Mouse (Mus musculus) forebrain, embryonic 12.5 days (tissue): ENCODE results near the gene Cdh11. TPM values are rescaled to one million over a fixed set of nuclear protein-coding genes. Genes with fewer than 3 reads are reported as not detected.
"Not testable (repeated sequence)": the region's sequence is repeated elsewhere in the genome, so short reads cannot be mapped to it uniquely, and the experiment has no call there.

ENCODE experiments used
- ATAC-seq: fragments of 200-750 bp; cut with Nextera tagmentation; 2 replicates; pipeline ENCODE4 v1.8.0; 2017; ENCODE audit warnings: moderate TSS enrichment; ENCODE audit not compliant: low FRiP score
- H3K27ac ChIP-seq: fragments of 300-500 bp; sonication (generic); 2 replicates; pipeline ENCODE4 v1.5.1; 2016; ENCODE audit warnings: mild to moderate bottlenecking
- H3K27me3 ChIP-seq: fragments of 300-500 bp; sonication (generic); 2 replicates; pipeline ENCODE4 v1.6.1; 2016; ENCODE audit warnings: mild to moderate bottlenecking
- H3K36me3 ChIP-seq: fragments of 300-500 bp; sonication (generic); replicated peaks from 2 replicates; pipeline ENCODE4 v1.6.1; 2016; ENCODE audit warnings: mild to moderate bottlenecking
- H3K4me1 ChIP-seq: fragments of 300-500 bp; sonication (generic); 2 replicates; pipeline ENCODE4 v1.6.1; 2016
- H3K4me2 ChIP-seq: fragments of 300-500 bp; sonication (generic); 2 replicates; pipeline ENCODE4 v1.6.1; 2016; ENCODE audit warnings: mild to moderate bottlenecking, moderate library complexity
- H3K4me3 ChIP-seq: fragments of 300-500 bp; sonication (generic); replicated peaks from 2 replicates; pipeline ENCODE4 v1.5.1; 2016; ENCODE audit warnings: mild to moderate bottlenecking
- H3K9ac ChIP-seq: fragments of 300-500 bp; sonication (generic); 2 replicates; pipeline ENCODE4 v1.6.1; 2016; ENCODE audit warnings: mild to moderate bottlenecking
- H3K9me3 ChIP-seq: fragments of 300-500 bp; sonication (generic); 2 replicates; pipeline ENCODE4 v1.6.1; 2016
- WGBS: fragments of 180-500 bp; shearing (Covaris S2); methylation state at CpG from one replicate; pipeline ENCODE4 v1.1.7; 2016; 5-methylcytosine and 5-hydroxymethylcytosine counted together
- polyA plus RNA-seq: library from polyadenylated mRNA; unstranded; fragments of >200 nt; fragmentation: Nextera tagmentation; extraction: Ambion mirVana; gene quantifications from 2 replicates; pipeline ENCODE4 v1.2.1, GENCODE M21; 2016

Gene Cdh11
- polyA plus RNA-seq, 1 experiment from 2014 or later = 63.9 TPM

DNA sequence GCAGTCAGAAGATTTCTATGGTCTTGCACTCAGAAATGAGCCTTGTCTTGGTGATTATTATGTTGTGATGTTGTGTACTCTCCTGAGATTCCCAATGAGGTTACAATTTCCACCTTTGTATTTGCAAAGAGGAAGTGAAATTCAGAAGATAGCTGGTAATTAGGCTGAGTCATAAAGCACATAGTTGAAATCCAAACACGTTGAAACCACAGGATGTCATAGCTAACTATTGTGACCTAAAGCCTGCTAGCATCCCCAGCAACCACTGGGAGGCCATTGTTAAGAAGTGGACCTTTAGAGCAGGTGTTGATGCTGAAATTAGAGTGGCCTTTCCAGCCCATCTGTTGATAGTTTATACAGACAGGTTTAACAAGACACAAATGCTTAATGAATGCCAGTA, 85.2 kb downstream of the Cdh11 start:
- Histone ChIP-seq H3K4me3 (no peak overlapping the region), H3K9ac (no peak overlapping the region), H3K27ac (no peak overlapping the region), H3K9me3 (no peaks in the 10 kb centered on the region), H3K27me3 (no peaks in the 10 kb centered on the region), H3K4me2 (no peak overlapping the region), H3K36me3 (no peaks in the 10 kb centered on the region), H3K4me1 (peaks cover 12% of the 10 kb centered on the region; the same call in 1 of the 2 replicates)
- 43% methylated on average over 1 of the region's 1 CpGs for WGBS
- ATAC-seq = no peak

- Histone ChIP-seq H3K36me3 (no peaks in the 10 kb centered on the region), H3K9ac (no peak overlapping the region), H3K4me1 (peaks cover 12% of the 10 kb centered on the region; the same call in 1 of the 2 replicates), H3K9me3 (no peaks in the 10 kb centered on the region), H3K4me2 (no peak overlapping the region; the same call in 1 of the 2 replicates), H3K27me3 (no peaks in the 10 kb centered on the region), H3K4me3 (no peak overlapping the region), H3K27ac (peak overlapping the region; percentile 56; the same call in 1 of the 2 replicates)
- WGBS = 8% methylated on average over 11 of the region's 11 CpGs
- ATAC-seq = peak; percentile 88
Observed at GRCm38 (mm10) chr8:102698232-102698837, 87.1 kb downstream of the Cdh11 start.

DNA sequence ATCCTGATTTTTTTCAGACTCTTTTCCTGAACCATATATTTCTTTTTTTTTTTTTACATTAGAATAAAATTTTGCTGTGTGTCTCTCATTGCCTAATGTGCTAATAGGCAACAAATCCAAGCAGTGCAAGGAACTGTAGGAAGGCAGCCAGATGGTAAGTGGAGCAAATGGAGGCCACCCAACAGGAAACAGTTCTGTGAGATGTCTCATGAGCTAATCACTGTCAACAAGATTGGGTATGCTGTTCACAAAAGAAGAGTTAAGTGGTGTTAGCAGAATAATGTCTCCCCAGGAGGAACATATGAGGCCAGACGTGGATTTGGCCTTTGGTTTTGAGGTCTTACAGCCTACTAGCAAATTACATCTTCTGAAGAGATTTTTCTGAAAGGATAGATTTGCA, 92.0 kb downstream of the Cdh11 start:
- Histone ChIP-seq H3K9ac (no peak overlapping the region), H3K4me1 (peaks cover 10% of the 10 kb centered on the region; the same call in 1 of the 2 replicates), H3K9me3 (no peaks in the 10 kb centered on the region), H3K4me3 (no peak overlapping the region), H3K4me2 (no peak overlapping the region), H3K36me3 (no peaks in the 10 kb centered on the region), H3K27ac (no peak overlapping the region), H3K27me3 (no peaks in the 10 kb centered on the region)
- 46% methylated on average over 1 of the region's 1 CpGs for WGBS
- ATAC-seq = no peak

GRCm38 (mm10) chr8:102685491-102685890, 100.0 kb downstream of the Cdh11 start:
- H3K4me2 ChIP-seq, H3K9ac ChIP-seq, H3K9me3 ChIP-seq, H3K27me3 ChIP-seq, H3K4me1 ChIP-seq, H3K4me3 ChIP-seq, ATAC-seq, H3K36me3 ChIP-seq: not testable (repeated sequence)
- whole genome bisulfite sequencing = 70% methylated on average over 7 of the region's 7 CpGs
- H3K27ac ChIP-seq = peak overlapping the region; percentile 26; the same call in 1 of the 2 replicates

- Histone ChIP-seq H3K9ac (no peak overlapping the region), H3K27me3 (no peaks in the 10 kb centered on the region), H3K4me1 (peaks cover 6% of the 10 kb centered on the region; the same call in 1 of the 2 replicates), H3K36me3 (no peaks in the 10 kb centered on the region), H3K4me3 (no peak overlapping the region), H3K4me2 (no peak overlapping the region), H3K9me3 (no peaks in the 10 kb centered on the region), H3K27ac (peak overlapping the region; percentile 26; the same call in 1 of the 2 replicates)
- 66% methylated on average over 11 of the region's 11 CpGs for WGBS
- peak; percentile 51; the same call in 1 of the 2 replicates for ATAC-seq
Observed at GRCm38 (mm10) chr8:102685023-102685422, 100.4 kb downstream of the Cdh11 start.

DNA sequence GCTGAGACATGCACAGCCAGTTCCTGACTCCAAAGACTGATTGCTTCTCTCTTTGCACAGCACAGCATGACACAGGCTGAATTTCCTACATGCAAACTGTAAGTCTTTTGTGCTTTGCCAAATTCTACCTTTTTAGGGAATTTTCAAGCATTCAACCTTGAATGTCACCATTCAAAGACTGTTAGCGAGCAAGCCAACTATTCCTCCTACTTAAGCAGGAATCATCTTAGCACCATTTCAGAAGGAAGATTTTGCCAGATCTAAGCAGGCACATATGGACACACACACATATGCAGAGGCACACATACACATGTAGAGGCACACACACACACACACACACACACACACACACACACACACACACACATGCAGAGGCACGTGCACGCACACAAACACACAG, 108.3 kb downstream of the Cdh11 start:
- no peak overlapping the region for H3K9ac ChIP-seq
- no peak overlapping the region for H3K4me2 ChIP-seq
- H3K36me3 ChIP-seq = peaks cover 11% of the 10 kb centered on the region
- no peak overlapping the region for H3K27ac ChIP-seq
- 89% methylated on average over 3 of the region's 3 CpGs for WGBS
- no peak for ATAC-seq
- no peaks in the 10 kb centered on the region for H3K27me3 ChIP-seq
- no peak overlapping the region for H3K4me3 ChIP-seq
- no peaks in the 10 kb centered on the region for H3K4me1 ChIP-seq
- no peaks in the 10 kb centered on the region for H3K9me3 ChIP-seq

DNA sequence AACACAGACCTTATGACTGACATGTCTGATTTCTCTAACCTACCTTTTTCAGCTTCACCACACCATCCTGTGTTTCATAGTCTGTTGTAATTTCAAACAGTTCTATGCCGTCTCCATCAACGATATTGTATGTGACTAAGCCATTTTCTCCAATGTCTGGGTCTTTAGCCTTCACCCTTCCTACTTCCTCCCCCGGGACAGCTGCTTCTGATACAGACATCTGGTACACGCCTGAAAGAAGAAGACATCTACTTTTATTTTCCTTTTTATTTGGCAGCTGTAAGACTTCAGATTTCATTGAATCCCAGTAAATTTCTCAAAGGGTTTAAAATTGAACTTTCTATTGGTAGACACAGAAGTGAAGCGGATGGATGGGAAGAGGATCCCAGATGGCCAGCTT, 120.9 kb downstream of the Cdh11 start:
- not testable (repeated sequence) for H3K27me3 ChIP-seq, H3K9me3 ChIP-seq, H3K27ac ChIP-seq, H3K36me3 ChIP-seq, ATAC-seq, H3K4me1 ChIP-seq, H3K4me2 ChIP-seq, H3K4me3 ChIP-seq, H3K9ac ChIP-seq
- 93% methylated on average over 5 of the region's 5 CpGs for WGBS

GRCm38 (mm10) chr8:102656529-102656928, 128.9 kb downstream of the Cdh11 start:
- no peak overlapping the region for H3K4me3 ChIP-seq
- H3K4me2 ChIP-seq = no peak overlapping the region
- peak; percentile 41; the same call in 1 of the 2 replicates for ATAC-seq
- H3K27ac ChIP-seq = no peak overlapping the region
- H3K4me1 ChIP-seq = no peaks in the 10 kb centered on the region
- peaks cover 8% of the 10 kb centered on the region for H3K36me3 ChIP-seq
- no peaks in the 10 kb centered on the region for H3K9me3 ChIP-seq
- H3K9ac ChIP-seq = no peak overlapping the region
- H3K27me3 ChIP-seq = no peaks in the 10 kb centered on the region
- 78% methylated on average over 2 of the region's 2 CpGs for WGBS

DNA sequence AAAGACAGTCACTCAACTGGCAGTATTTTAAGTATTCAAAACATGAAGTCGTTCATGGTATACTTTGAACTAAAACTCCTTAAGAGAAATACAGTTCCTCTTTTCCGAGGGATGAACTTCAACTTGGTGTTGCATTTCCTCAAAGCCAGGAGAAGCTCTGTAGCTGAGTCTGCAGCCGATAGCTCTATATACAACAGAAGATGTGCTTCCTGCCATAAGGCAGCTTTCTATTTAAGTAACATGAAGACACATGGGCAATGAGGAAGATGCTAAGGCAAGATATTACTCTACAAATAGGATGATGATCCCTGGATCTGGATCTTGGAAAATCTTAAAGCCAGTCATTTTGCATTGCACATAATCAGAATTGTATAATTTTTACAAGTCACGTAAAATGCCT, 133.5 kb downstream of the Cdh11 start:
- Histone ChIP-seq H3K4me3 (no peak overlapping the region), H3K4me2 (no peak overlapping the region), H3K9me3 (no peaks in the 10 kb centered on the region), H3K4me1 (no peaks in the 10 kb centered on the region), H3K27me3 (no peaks in the 10 kb centered on the region), H3K36me3 (peaks cover 7% of the 10 kb centered on the region), H3K27ac (no peak overlapping the region), H3K9ac (no peak overlapping the region)
- WGBS = 91% methylated on average over 4 of the region's 4 CpGs
- ATAC-seq = no peak

- no peak overlapping the region for H3K27ac ChIP-seq
- H3K27me3 ChIP-seq = no peaks in the 10 kb centered on the region
- no peaks in the 10 kb centered on the region for H3K4me1 ChIP-seq
- H3K9ac ChIP-seq = no peak overlapping the region
- no peak overlapping the region for H3K4me2 ChIP-seq
- no peak for ATAC-seq
- H3K9me3 ChIP-seq = no peaks in the 10 kb centered on the region
- H3K36me3 ChIP-seq = no peaks in the 10 kb centered on the region
- no peak overlapping the region for H3K4me3 ChIP-seq
- WGBS = 53% methylated on average over 3 of the region's 3 CpGs
Observed at GRCm38 (mm10) chr8:102627151-102627550, 158.3 kb downstream of the Cdh11 start.

DNA sequence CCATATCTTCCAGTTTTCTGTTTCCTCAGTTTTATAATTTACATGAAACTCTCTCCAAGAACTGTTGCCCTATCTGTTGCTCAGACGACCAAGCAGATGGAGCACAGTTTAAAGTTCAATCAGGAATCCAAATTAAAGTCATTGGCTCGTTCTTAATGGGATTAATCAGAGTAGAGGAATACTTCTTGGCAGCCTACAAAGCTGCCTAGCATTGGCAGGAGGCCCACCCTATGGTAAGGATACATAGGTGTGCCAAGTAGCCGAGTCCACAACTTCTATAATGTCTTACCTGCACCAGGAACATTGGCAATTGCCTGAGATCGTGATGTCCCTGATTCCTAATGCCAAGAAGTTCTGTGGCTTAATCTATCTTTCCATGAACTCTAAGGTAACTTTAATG, 173.3 kb downstream of the Cdh11 start:
- WGBS = 71% methylated on average over 4 of the region's 4 CpGs
- Histone ChIP-seq H3K36me3 (no peaks in the 10 kb centered on the region), H3K27ac (no peak overlapping the region), H3K27me3 (no peaks in the 10 kb centered on the region), H3K9ac (no peak overlapping the region), H3K4me3 (no peak overlapping the region), H3K4me1 (no peaks in the 10 kb centered on the region), H3K9me3 (no peaks in the 10 kb centered on the region), H3K4me2 (no peak overlapping the region)
- ATAC-seq = no peak

DNA sequence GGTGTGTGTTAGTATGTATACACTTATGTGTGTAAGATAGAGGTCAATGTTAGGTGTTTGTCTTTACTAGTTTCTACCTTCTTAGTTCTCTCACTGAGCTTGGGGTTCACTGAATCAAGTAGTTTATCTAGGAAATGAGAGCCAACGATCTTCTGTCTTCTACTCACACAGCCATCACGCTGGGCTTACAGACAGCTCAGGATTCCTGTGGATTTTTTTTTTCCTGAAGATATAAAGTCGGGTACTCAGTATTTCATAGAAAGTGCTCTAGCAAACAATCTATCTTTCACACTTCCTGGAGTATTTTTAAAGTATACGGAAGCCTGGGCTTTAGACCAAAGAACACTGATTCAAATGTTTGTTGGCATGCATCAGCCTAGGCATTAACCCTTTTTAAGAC, 184.1 kb downstream of the Cdh11 start:
- Histone ChIP-seq H3K27ac (no peak overlapping the region), H3K4me3 (no peak overlapping the region), H3K36me3 (no peaks in the 10 kb centered on the region), H3K4me2 (no peak overlapping the region), H3K4me1 (no peaks in the 10 kb centered on the region), H3K9me3 (no peaks in the 10 kb centered on the region), H3K27me3 (no peaks in the 10 kb centered on the region), H3K9ac (no peak overlapping the region)
- 82% methylated on average over 4 of the region's 4 CpGs for WGBS
- ATAC-seq = no peak

GRCm38 (mm10) chr8:102596523-102596922, 188.9 kb downstream of the Cdh11 start:
- Histone ChIP-seq H3K9ac (no peak overlapping the region), H3K36me3 (no peaks in the 10 kb centered on the region), H3K4me1 (no peaks in the 10 kb centered on the region), H3K9me3 (no peaks in the 10 kb centered on the region), H3K4me2 (no peak overlapping the region), H3K4me3 (no peak overlapping the region), H3K27me3 (no peaks in the 10 kb centered on the region), H3K27ac (no peak overlapping the region)
- WGBS = 73% methylated on average over 3 of the region's 3 CpGs
- no peak for ATAC-seq
